Mouse (Mus musculus): Measurements from ENCODE around the gene Ralgps1. TPM values are rescaled to one million over a fixed set of nuclear protein-coding genes. Genes with fewer than 3 reads are reported as not detected.

The Ralgps1 gene
- total and polyA plus RNA-seq, 3 experiments = 0.89 to 2.6 TPM; not detected in 1

DNA sequence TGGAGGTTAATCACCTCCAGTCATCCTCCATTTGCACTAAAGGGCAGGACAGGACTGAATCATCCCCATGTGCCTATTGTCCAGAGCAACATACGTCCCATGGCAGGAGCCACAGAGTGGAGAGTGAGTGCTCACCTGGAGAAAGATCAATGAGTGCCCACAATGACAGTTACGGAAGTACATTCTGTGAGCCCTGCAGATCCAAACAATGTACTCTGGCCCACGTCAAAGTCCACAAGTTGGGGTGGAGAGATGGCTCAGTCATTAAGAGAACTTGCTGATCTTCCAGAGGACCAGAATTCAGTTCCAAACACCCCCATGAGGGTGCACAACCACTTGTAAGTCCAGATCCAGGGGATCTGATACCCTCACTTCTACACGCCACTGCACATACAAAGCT lies 7.4 kb downstream of the Ralgps1 start:
- H3K79me2 ChIP-seq (ENCODE audit: control insufficient read depth, insufficient read depth, low read length, poor library complexity) = no peaks in the 10 kb centered on the region

DNA sequence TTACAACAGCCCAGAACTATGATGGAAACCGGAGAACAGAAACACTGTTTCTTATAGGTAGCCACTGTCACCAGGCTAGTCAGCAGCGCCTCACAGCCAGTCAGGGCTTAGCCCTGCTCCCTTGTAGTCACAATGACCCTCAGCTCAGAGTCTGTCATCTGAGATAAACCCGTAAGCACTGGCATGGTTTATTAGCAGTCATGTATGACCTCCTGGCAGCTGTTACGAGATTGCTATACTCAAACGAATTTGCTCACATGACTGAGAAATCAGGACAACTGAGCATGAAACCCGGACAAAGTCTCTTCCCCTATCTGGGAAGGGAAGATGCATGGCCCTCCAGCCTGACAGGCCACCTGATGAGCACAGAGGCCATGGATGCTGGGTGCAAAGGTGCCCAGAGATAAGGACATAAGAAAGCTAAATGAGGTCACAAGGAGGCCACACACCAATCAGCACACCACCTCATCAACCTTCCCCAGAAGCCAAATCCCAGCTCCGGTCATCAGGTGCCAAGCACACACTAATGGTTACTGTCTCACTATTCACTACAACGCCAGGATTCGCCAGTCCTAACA lies 10.1 kb downstream of the Ralgps1 start:
- no peak for DNase-seq (ENCODE audit: low read depth, low spot score)
- no peaks in the 10 kb centered on the region for H3K36me3 ChIP-seq (ENCODE audit: control insufficient read depth in 1 of 2, insufficient read depth in 2 of 2, low read length in 2 of 2)
- no peak overlapping the region for H3K27ac ChIP-seq (ENCODE audit: control insufficient read depth, low read depth, low read length)
- no peak for TF ChIP-seq ZMIZ1 (IDR thresholded peaks at IDR 0.05; ENCODE audit: low read depth, low read length)
- TF ChIP-seq TCF12 (IDR thresholded peaks at IDR 0.05; ENCODE audit: low read depth, low read length) = no peak
- no peak for TF ChIP-seq ETS1 (IDR thresholded peaks at IDR 0.05; ENCODE audit: low read depth, low read length)
- TF ChIP-seq MYC (IDR thresholded peaks at IDR 0.05; ENCODE audit: low read depth, low read length) = no peak
- no peak for TF ChIP-seq MXI1 (IDR thresholded peaks at IDR 0.05; ENCODE audit: low read depth, low read length)
- no peak for TF ChIP-seq ZC3H11A (IDR thresholded peaks at IDR 0.05; ENCODE audit: low read depth, low read length)
- TF ChIP-seq ELF1 (IDR thresholded peaks at IDR 0.05; ENCODE audit: low read depth, low read length) = no peak
- TF ChIP-seq RAD21 (IDR thresholded peaks at IDR 0.05; ENCODE audit: low read depth, low read length) = no peak
- no peak for TF ChIP-seq HCFC1 (IDR thresholded peaks at IDR 0.05; ENCODE audit: low read depth, low read length)
- no peak for TF ChIP-seq RCOR1 (IDR thresholded peaks at IDR 0.05; ENCODE audit: low read depth, low read length)
- no peak for TF ChIP-seq POLR2AphosphoS5 (IDR thresholded peaks at IDR 0.05; ENCODE audit: borderline replicate concordance, low read depth, low read length)
- no peak for TF ChIP-seq POLR2A (IDR thresholded peaks at IDR 0.05; ENCODE audit: control insufficient read depth in 1 of 2, insufficient read depth in 1 of 2, low read depth in 1 of 2, low read length in 2 of 2, poor library complexity in 1 of 2)
- no peak for TF ChIP-seq GATA1 (IDR thresholded peaks at IDR 0.05; ENCODE audit: low read depth, low read length)
- no peak for TF ChIP-seq MEF2A (IDR thresholded peaks at IDR 0.05; ENCODE audit: extremely low read depth, insufficient replicate concordance, low read depth, low read length, poor library complexity, severe bottlenecking)
- H3K4me1 ChIP-seq (ENCODE audit: control insufficient read depth in 1 of 2, insufficient read depth in 2 of 2, low read length in 2 of 2) = no peaks in the 10 kb centered on the region
- no peaks in the 10 kb centered on the region for H3K9me3 ChIP-seq (replicated peaks; ENCODE audit: insufficient read depth, low read length)
- no peaks in the 10 kb centered on the region for H3K27me3 ChIP-seq (ENCODE audit: control insufficient read depth in 1 of 2, insufficient read depth in 2 of 2, low read length in 2 of 2)
- no peak overlapping the region for H3K4me3 ChIP-seq (ENCODE audit: control insufficient read depth in 1 of 2, insufficient read depth in 1 of 2, low read depth in 2 of 2, low read length in 2 of 2)
- no peak overlapping the region for H3K9ac ChIP-seq (ENCODE audit: control insufficient read depth, low read depth, low read length, poor library complexity, severe bottlenecking)
- H3K79me2 ChIP-seq (ENCODE audit: control insufficient read depth, insufficient read depth, low read length, poor library complexity) = no peaks in the 10 kb centered on the region

More for the DNA sequence above, 7.4 kb downstream of the Ralgps1 start:
- Histone ChIP-seq H3K27ac (ENCODE audit: control insufficient read depth, low read depth, low read length) (no peak overlapping the region), H3K27me3 (ENCODE audit: control insufficient read depth in 1 of 2, insufficient read depth in 2 of 2, low read length in 2 of 2) (no peaks in the 10 kb centered on the region), H3K4me3 (ENCODE audit: control insufficient read depth in 1 of 2, insufficient read depth in 1 of 2, low read depth in 2 of 2, low read length in 2 of 2) (no peak overlapping the region), H3K36me3 (ENCODE audit: control insufficient read depth in 1 of 2, insufficient read depth in 2 of 2, low read length in 2 of 2) (no peaks in the 10 kb centered on the region), H3K4me1 (ENCODE audit: control insufficient read depth in 1 of 2, insufficient read depth in 2 of 2, low read length in 2 of 2) (no peaks in the 10 kb centered on the region), H3K9ac (ENCODE audit: control insufficient read depth, low read depth, low read length, poor library complexity, severe bottlenecking) (no peak overlapping the region), H3K9me3 (replicated peaks; ENCODE audit: insufficient read depth, low read length) (no peaks in the 10 kb centered on the region)
- DNase-seq (ENCODE audit: low read depth, low spot score) = no peak
- no peak for TF ChIP-seq TBP (IDR thresholded peaks at IDR 0.05; ENCODE audit: low read depth, low read length)
- no peak for TF ChIP-seq BHLHE40 (IDR thresholded peaks at IDR 0.05; ENCODE audit: borderline replicate concordance, low read depth, low read length)
- TF ChIP-seq KAT2A (conservative IDR thresholded peaks at IDR 0.05; ENCODE audit: low read depth, low read length) = no peak
- no peak for TF ChIP-seq UBTF (IDR thresholded peaks at IDR 0.05; ENCODE audit: borderline replicate concordance, insufficient read depth, low read depth, low read length)
- TF ChIP-seq ZMIZ1 (IDR thresholded peaks at IDR 0.05; ENCODE audit: low read depth, low read length) = no peak
- TF ChIP-seq MEF2A (IDR thresholded peaks at IDR 0.05; ENCODE audit: extremely low read depth, insufficient replicate concordance, low read depth, low read length, poor library complexity, severe bottlenecking) = no peak
- no peak for TF ChIP-seq MAZ (IDR thresholded peaks at IDR 0.05; ENCODE audit: low read depth, low read length)
- no peak for TF ChIP-seq TCF12 (IDR thresholded peaks at IDR 0.05; ENCODE audit: low read depth, low read length)
- no peak for TF ChIP-seq MAX (IDR thresholded peaks at IDR 0.05; ENCODE audit: low read length)
- no peak for TF ChIP-seq POLR2AphosphoS2 (IDR thresholded peaks at IDR 0.05; ENCODE audit: low read length)
- TF ChIP-seq USF2 (IDR thresholded peaks at IDR 0.05; ENCODE audit: borderline replicate concordance in 1 of 2, insufficient read depth in 1 of 2, low read depth in 1 of 2, low read length in 2 of 2) = no peak
- TF ChIP-seq RCOR1 (IDR thresholded peaks at IDR 0.05; ENCODE audit: low read depth, low read length) = no peak
- TF ChIP-seq TAL1 (IDR thresholded peaks at IDR 0.05; ENCODE audit: low read length) = no peak
- TF ChIP-seq HCFC1 (IDR thresholded peaks at IDR 0.05; ENCODE audit: low read depth, low read length) = no peak

All from MEL (cell line).